Mouse (Mus musculus) A20 (cell line): ENCODE measurements around the gene Naa16.

Source experiments
- DNase-seq: peaks from one replicate; pipeline ENCODE4 v3.0.0-alpha.2; 2011; ENCODE audit warnings: low read depth, low spot score

Naa16 gene

GRCm38 (mm10) chr14:79299230-79299629, 91.3 kb downstream of the Naa16 start:
- no peak for DNase-seq

GRCm38 (mm10) chr14:79298314-79298992, 92.1 kb downstream of the Naa16 start:
- DNase-seq: no peak

- no peak for DNase-seq
Observed at GRCm38 (mm10) chr14:79296836-79297235, 93.7 kb downstream of the Naa16 start.

- DNase-seq: no peak
Observed at GRCm38 (mm10) chr14:79296201-79296600, 94.4 kb downstream of the Naa16 start.

GRCm38 (mm10) chr14:79295579-79295978, 95.0 kb downstream of the Naa16 start:
- DNase-seq: no peak

- DNase-seq: no peak
Observed at GRCm38 (mm10) chr14:79294950-79295349, 95.6 kb downstream of the Naa16 start.

GRCm38 (mm10) chr14:79294051-79294814, 96.3 kb downstream of the Naa16 start:
- no peak for DNase-seq

GRCm38 (mm10) chr14:79293119-79293780, 97.3 kb downstream of the Naa16 start:
- no peak for DNase-seq

- no peak for DNase-seq
Observed at GRCm38 (mm10) chr14:79291629-79292028, 98.9 kb downstream of the Naa16 start.

- DNase-seq: no peak
Observed at GRCm38 (mm10) chr14:79290683-79291425, 99.7 kb downstream of the Naa16 start.

GRCm38 (mm10) chr14:79289909-79290308, 100.7 kb downstream of the Naa16 start:
- DNase-seq: no peak

- DNase-seq: peak; percentile 46
Observed at GRCm38 (mm10) chr14:79288280-79288679, 102.3 kb downstream of the Naa16 start.

- DNase-seq: no peak
Observed at GRCm38 (mm10) chr14:79287251-79287863, 103.2 kb downstream of the Naa16 start.

GRCm38 (mm10) chr14:79285549-79285948, 105.0 kb downstream of the Naa16 start:
- DNase-seq: no peak

- no peak for DNase-seq
Observed at GRCm38 (mm10) chr14:79284616-79285015, 106.0 kb downstream of the Naa16 start.

- no peak for DNase-seq
Observed at GRCm38 (mm10) chr14:79283952-79284351, 106.6 kb downstream of the Naa16 start.

GRCm38 (mm10) chr14:79281894-79282553, 108.6 kb downstream of the Naa16 start:
- DNase-seq: no peak

GRCm38 (mm10) chr14:79280456-79280855, 110.1 kb downstream of the Naa16 start:
- peak; percentile 60 for DNase-seq

GRCm38 (mm10) chr14:79279494-79279893, 111.1 kb downstream of the Naa16 start:
- DNase-seq: no peak

GRCm38 (mm10) chr14:79278927-79279326, 111.7 kb downstream of the Naa16 start:
- DNase-seq: no peak

GRCm38 (mm10) chr14:79277922-79278321, 112.7 kb downstream of the Naa16 start:
- DNase-seq: no peak
